Mouse (Mus musculus): Measurements from ENCODE around the gene Urb2. TPM values are rescaled to one million over a fixed set of nuclear protein-coding genes. Genes with fewer than 3 reads are reported as not detected.

Urb2 gene
- polyA plus RNA-seq, 1 experiment: 9.8 TPM

DNA sequence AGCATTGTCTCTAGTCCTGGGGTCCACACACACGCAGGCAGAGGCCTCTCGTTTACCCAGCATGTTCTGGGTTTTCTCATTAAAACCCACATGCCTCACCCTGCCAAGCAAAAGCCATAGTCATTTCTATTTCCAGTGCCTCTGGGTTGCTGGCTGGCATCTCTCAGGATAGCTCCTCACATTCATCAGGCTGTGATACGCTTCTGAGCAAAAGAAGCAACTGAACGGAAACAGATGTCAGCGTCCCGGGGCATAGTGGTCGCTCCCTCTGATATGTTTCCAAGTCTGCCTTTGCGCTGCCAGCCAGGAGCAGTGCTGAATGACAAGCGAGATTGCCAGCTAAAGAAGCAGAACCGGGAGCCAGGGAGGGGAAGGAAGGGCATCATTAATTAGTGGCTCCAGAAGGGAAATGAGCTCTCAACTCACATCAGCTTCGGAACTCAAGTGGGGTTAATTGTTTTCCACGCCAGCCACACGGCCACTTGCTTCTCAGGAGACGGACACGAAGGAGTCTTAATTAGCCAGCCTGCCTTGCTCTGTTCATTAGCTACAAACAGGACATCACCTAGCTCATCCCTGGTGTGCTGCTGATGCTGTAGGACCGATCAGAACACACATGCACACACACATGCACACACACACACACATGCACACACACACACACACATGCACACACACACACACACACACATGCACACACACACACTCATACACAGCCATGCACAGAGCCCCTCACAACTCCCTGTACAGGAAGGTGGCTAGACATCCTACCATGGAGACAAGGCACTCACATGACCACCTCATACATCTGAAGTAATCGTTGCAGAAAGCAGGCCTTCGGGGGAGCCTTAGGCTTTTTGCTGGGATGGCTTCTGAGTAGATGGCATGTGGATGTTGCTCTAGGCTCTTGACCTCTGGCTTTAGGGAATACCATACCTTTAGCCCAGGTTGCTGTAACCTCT is 49.3 kb downstream of the Urb2 start:
- no peak overlapping the region for H3ac ChIP-seq (ENCODE audit: control insufficient read depth, insufficient read length, low read depth)
- H3K79me3 ChIP-seq (ENCODE audit: low read depth): no peaks in the 10 kb centered on the region
- H3K36me3 ChIP-seq (ENCODE audit: control insufficient read depth, insufficient read depth): no peaks in the 10 kb centered on the region
- H3K27me3 ChIP-seq (ENCODE audit: control insufficient read depth, insufficient read depth, insufficient read length): no peaks in the 10 kb centered on the region
- no peak for TF ChIP-seq CEBPB (IDR thresholded peaks at IDR 0.05; ENCODE audit: low read depth)
- no peak for TF ChIP-seq MYOD1 (IDR thresholded peaks at IDR 0.05; ENCODE audit: control insufficient read depth, insufficient read length, low read depth)
- no peak for TF ChIP-seq FOSL1 (IDR thresholded peaks at IDR 0.05; ENCODE audit: insufficient read depth, low read length, poor library complexity, severe bottlenecking)
- TF ChIP-seq USF1 (IDR thresholded peaks at IDR 0.05; ENCODE audit: low read depth): no peak
- TF ChIP-seq CTCF (IDR thresholded peaks at IDR 0.05; ENCODE audit: control insufficient read depth, insufficient read depth, insufficient read length): no peak
- TF ChIP-seq MYOG (IDR thresholded peaks at IDR 0.05; ENCODE audit: control insufficient read depth, extremely low read depth, insufficient read length): no peak
- TF ChIP-seq MAX (IDR thresholded peaks at IDR 0.05): no peak
- H3K79me2 ChIP-seq (ENCODE audit: control insufficient read depth, insufficient read depth): no peaks in the 10 kb centered on the region
- no peak overlapping the region for H3K4me3 ChIP-seq (ENCODE audit: insufficient read depth, poor library complexity, severe bottlenecking)

GRCm38 (mm10) chr8:124075977-124076376 is 54.7 kb downstream of the Urb2 start:
- no peak overlapping the region for H3K4me3 ChIP-seq (ENCODE audit: insufficient read depth, poor library complexity, severe bottlenecking)
- no peaks in the 10 kb centered on the region for H3K27me3 ChIP-seq (ENCODE audit: control insufficient read depth, insufficient read depth, insufficient read length)
- TF ChIP-seq CEBPB (IDR thresholded peaks at IDR 0.05; ENCODE audit: low read depth) (no peak), MAX (IDR thresholded peaks at IDR 0.05) (no peak), MYOD1 (IDR thresholded peaks at IDR 0.05; ENCODE audit: control insufficient read depth, insufficient read length, low read depth) (no peak), MYOG (IDR thresholded peaks at IDR 0.05; ENCODE audit: control insufficient read depth, extremely low read depth, insufficient read length) (no peak), USF1 (IDR thresholded peaks at IDR 0.05; ENCODE audit: low read depth) (no peak), CTCF (IDR thresholded peaks at IDR 0.05; ENCODE audit: control insufficient read depth, insufficient read depth, insufficient read length) (no peak)
- H3K36me3 ChIP-seq (ENCODE audit: control insufficient read depth, insufficient read depth): no peaks in the 10 kb centered on the region
- no peaks in the 10 kb centered on the region for H3K79me2 ChIP-seq (ENCODE audit: control insufficient read depth, insufficient read depth)
- H3ac ChIP-seq (ENCODE audit: control insufficient read depth, insufficient read length, low read depth): no peak overlapping the region
- H3K79me3 ChIP-seq (ENCODE audit: low read depth): no peaks in the 10 kb centered on the region

GRCm38 (mm10) chr8:124076416-124076815 is 55.1 kb downstream of the Urb2 start:
- Histone ChIP-seq H3K36me3 (ENCODE audit: control insufficient read depth, insufficient read depth) (no peaks in the 10 kb centered on the region), H3K4me3 (ENCODE audit: insufficient read depth, poor library complexity, severe bottlenecking) (no peak overlapping the region), H3K27me3 (ENCODE audit: control insufficient read depth, insufficient read depth, insufficient read length) (no peaks in the 10 kb centered on the region), H3K79me3 (ENCODE audit: low read depth) (no peaks in the 10 kb centered on the region), H3K79me2 (ENCODE audit: control insufficient read depth, insufficient read depth) (no peaks in the 10 kb centered on the region), H3ac (ENCODE audit: control insufficient read depth, insufficient read length, low read depth) (no peak overlapping the region)
- TF ChIP-seq CEBPB (IDR thresholded peaks at IDR 0.05; ENCODE audit: low read depth) (no peak), MYOD1 (IDR thresholded peaks at IDR 0.05; ENCODE audit: control insufficient read depth, insufficient read length, low read depth) (no peak), FOSL1 (IDR thresholded peaks at IDR 0.05; ENCODE audit: insufficient read depth, low read length, poor library complexity, severe bottlenecking) (no peak), USF1 (IDR thresholded peaks at IDR 0.05; ENCODE audit: low read depth) (no peak), MYOG (IDR thresholded peaks at IDR 0.05; ENCODE audit: control insufficient read depth, extremely low read depth, insufficient read length) (no peak), MAX (IDR thresholded peaks at IDR 0.05) (no peak), CTCF (IDR thresholded peaks at IDR 0.05; ENCODE audit: control insufficient read depth, insufficient read depth, insufficient read length) (no peak)

GRCm38 (mm10) chr8:124077377-124077776 is 56.1 kb downstream of the Urb2 start:
- Histone ChIP-seq H3K79me2 (ENCODE audit: control insufficient read depth, insufficient read depth) (no peaks in the 10 kb centered on the region), H3K36me3 (ENCODE audit: control insufficient read depth, insufficient read depth) (no peaks in the 10 kb centered on the region), H3ac (ENCODE audit: control insufficient read depth, insufficient read length, low read depth) (no peak overlapping the region), H3K4me3 (ENCODE audit: insufficient read depth, poor library complexity, severe bottlenecking) (no peak overlapping the region), H3K27me3 (ENCODE audit: control insufficient read depth, insufficient read depth, insufficient read length) (no peaks in the 10 kb centered on the region), H3K79me3 (ENCODE audit: low read depth) (no peaks in the 10 kb centered on the region)
- TF ChIP-seq MYOD1 (IDR thresholded peaks at IDR 0.05; ENCODE audit: control insufficient read depth, insufficient read length, low read depth): no peak
- no peak for TF ChIP-seq FOSL1 (IDR thresholded peaks at IDR 0.05; ENCODE audit: insufficient read depth, low read length, poor library complexity, severe bottlenecking)
- no peak for TF ChIP-seq CTCF (IDR thresholded peaks at IDR 0.05; ENCODE audit: control insufficient read depth, insufficient read depth, insufficient read length)
- TF ChIP-seq CEBPB (IDR thresholded peaks at IDR 0.05; ENCODE audit: low read depth): no peak
- no peak for TF ChIP-seq MAX (IDR thresholded peaks at IDR 0.05)
- TF ChIP-seq USF1 (IDR thresholded peaks at IDR 0.05; ENCODE audit: low read depth): no peak
- no peak for TF ChIP-seq MYOG (IDR thresholded peaks at IDR 0.05; ENCODE audit: control insufficient read depth, extremely low read depth, insufficient read length)

- TF ChIP-seq FOSL1 (IDR thresholded peaks at IDR 0.05; ENCODE audit: insufficient read depth, low read length, poor library complexity, severe bottlenecking) (no peak), CTCF (IDR thresholded peaks at IDR 0.05; ENCODE audit: control insufficient read depth, insufficient read depth, insufficient read length) (no peak), MYOG (IDR thresholded peaks at IDR 0.05; ENCODE audit: control insufficient read depth, extremely low read depth, insufficient read length) (no peak), CEBPB (IDR thresholded peaks at IDR 0.05; ENCODE audit: low read depth) (no peak), USF1 (IDR thresholded peaks at IDR 0.05; ENCODE audit: low read depth) (no peak), MAX (IDR thresholded peaks at IDR 0.05) (no peak), MYOD1 (IDR thresholded peaks at IDR 0.05; ENCODE audit: control insufficient read depth, insufficient read length, low read depth) (no peak)
- no peaks in the 10 kb centered on the region for H3K79me3 ChIP-seq (ENCODE audit: low read depth)
- no peaks in the 10 kb centered on the region for H3K27me3 ChIP-seq (ENCODE audit: control insufficient read depth, insufficient read depth, insufficient read length)
- no peaks in the 10 kb centered on the region for H3K36me3 ChIP-seq (ENCODE audit: control insufficient read depth, insufficient read depth)
- no peak overlapping the region for H3K4me3 ChIP-seq (ENCODE audit: insufficient read depth, poor library complexity, severe bottlenecking)
- H3ac ChIP-seq (ENCODE audit: control insufficient read depth, insufficient read length, low read depth): no peak overlapping the region
- H3K79me2 ChIP-seq (ENCODE audit: control insufficient read depth, insufficient read depth): no peaks in the 10 kb centered on the region
Observed at GRCm38 (mm10) chr8:124077998-124078397, 56.7 kb downstream of the Urb2 start.

Measured in C2C12 (cell line).